Mouse (Mus musculus) 3134 (cell line): Measurements from ENCODE around the gene Ube2d3.
"Not testable (repeated sequence)": the region's sequence is repeated elsewhere in the genome, so short reads cannot be mapped to it uniquely, and the experiment has no call there.

ENCODE experiments used
- DNase-seq: peaks from one replicate; pipeline ENCODE4 v3.0.0-alpha.2; 2011; ENCODE audit warnings: low spot score; ENCODE audit not compliant: insufficient read length; ENCODE audit errors: extremely low read depth

The Ube2d3 gene

GRCm38 (mm10) chr3:135436901-135437616 lies 890 bp upstream of the Ube2d3 start:
- DNase-seq: no peak

GRCm38 (mm10) chr3:135438531-135438912 lies 573 bp downstream of the Ube2d3 start:
- DNase-seq: peak; percentile 93

GRCm38 (mm10) chr3:135438913-135439531 lies 1.1 kb downstream of the Ube2d3 start:
- peak; percentile 88 for DNase-seq

GRCm38 (mm10) chr3:135439651-135440050 lies 1.7 kb downstream of the Ube2d3 start:
- DNase-seq: no peak

- DNase-seq: peak; percentile 53
These were observed 2.3 kb downstream of the Ube2d3 start for GRCm38 (mm10) chr3:135440221-135440620.

GRCm38 (mm10) chr3:135440621-135441020 lies 2.7 kb downstream of the Ube2d3 start:
- DNase-seq: no peak

GRCm38 (mm10) chr3:135444930-135445329 lies 7.0 kb downstream of the Ube2d3 start:
- DNase-seq: no peak

- DNase-seq: no peak
These were observed 21.0 kb downstream of the Ube2d3 start for GRCm38 (mm10) chr3:135458981-135459380.

- no peak for DNase-seq
These were observed 30.5 kb downstream of the Ube2d3 start for GRCm38 (mm10) chr3:135468402-135468801.

- DNase-seq: no peak
These were observed 31.2 kb downstream of the Ube2d3 start for GRCm38 (mm10) chr3:135469146-135469545.

- peak; percentile 47 for DNase-seq
These were observed 32.0 kb downstream of the Ube2d3 start for GRCm38 (mm10) chr3:135469974-135470373.

GRCm38 (mm10) chr3:135470823-135471222 lies 32.9 kb downstream of the Ube2d3 start:
- DNase-seq: no peak

- DNase-seq: no peak
These were observed 37.1 kb downstream of the Ube2d3 start for GRCm38 (mm10) chr3:135475025-135475424.

GRCm38 (mm10) chr3:135476286-135476685 lies 38.3 kb downstream of the Ube2d3 start:
- no peak for DNase-seq

- DNase-seq: no peak
These were observed 39.0 kb downstream of the Ube2d3 start for GRCm38 (mm10) chr3:135476977-135477376.

- not testable (repeated sequence) for DNase-seq
These were observed 41.1 kb downstream of the Ube2d3 start for GRCm38 (mm10) chr3:135479090-135479489.

GRCm38 (mm10) chr3:135480767-135481166 lies 42.8 kb downstream of the Ube2d3 start:
- DNase-seq: no peak

GRCm38 (mm10) chr3:135481608-135482007 lies 43.7 kb downstream of the Ube2d3 start:
- DNase-seq: no peak

- not testable (repeated sequence) for DNase-seq
These were observed 46.7 kb downstream of the Ube2d3 start for GRCm38 (mm10) chr3:135484650-135485049.

- peak; percentile 83 for DNase-seq
These were observed 47.4 kb downstream of the Ube2d3 start, which contains the start of gene Manba for GRCm38 (mm10) chr3:135485128-135485899. Gene Manba, plus strand, starts transcription at chr3:135485611.

- no peak for DNase-seq
These were observed 47.9 kb downstream of the Ube2d3 start for GRCm38 (mm10) chr3:135485900-135486241.

- no peak for DNase-seq
These were observed 48.4 kb downstream of the Ube2d3 start for GRCm38 (mm10) chr3:135486351-135486750.
